Mouse (Mus musculus): ENCODE results near the gene Gm20517.

DNA sequence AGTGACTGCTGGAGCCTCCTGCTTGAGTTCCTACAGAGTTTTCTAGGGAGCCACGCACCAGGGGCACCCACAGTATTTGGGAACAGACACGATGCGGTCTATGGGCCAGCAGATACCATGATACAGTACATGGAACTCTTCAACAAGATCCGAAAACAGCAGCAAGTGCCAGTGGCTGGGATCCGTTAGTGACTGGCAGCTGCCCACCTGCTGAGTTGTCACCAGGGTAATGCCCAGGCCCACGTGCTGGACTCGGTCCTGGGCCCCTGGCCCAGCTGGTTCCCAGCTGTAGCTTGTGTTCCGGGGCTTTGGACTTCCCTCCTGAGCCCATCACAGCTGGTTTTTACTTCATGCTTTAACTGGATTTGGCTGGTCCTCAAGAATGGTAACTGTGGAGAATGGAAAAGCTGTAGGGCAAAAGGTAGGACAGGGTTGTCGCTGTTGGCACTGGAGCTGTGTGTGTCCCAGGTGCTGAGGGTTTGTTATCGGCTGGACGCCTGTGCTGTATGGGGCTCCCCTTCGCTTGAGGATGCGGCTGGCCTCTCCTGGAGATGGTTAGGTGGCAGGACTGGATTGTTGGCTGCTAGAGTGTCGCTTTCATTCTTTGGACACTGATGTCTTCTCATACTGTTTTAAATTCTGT, 11.6 kb downstream of the Gm20517 start:
- TF ChIP-seq POLR2A (IDR thresholded peaks at IDR 0.05; ENCODE audit: low read depth, low read length) (no peak), CTCF (IDR thresholded peaks at IDR 0.05; ENCODE audit: extremely low read depth, insufficient read length, insufficient replicate concordance, low read depth, low read length) (no peak)
